Mouse (Mus musculus): ENCODE measurements around the gene Olfr1501.
"Not testable (repeated sequence)": the region's sequence is repeated elsewhere in the genome, so short reads cannot be mapped to it uniquely, and the experiment has no call there.

Gene Olfr1501

DNA sequence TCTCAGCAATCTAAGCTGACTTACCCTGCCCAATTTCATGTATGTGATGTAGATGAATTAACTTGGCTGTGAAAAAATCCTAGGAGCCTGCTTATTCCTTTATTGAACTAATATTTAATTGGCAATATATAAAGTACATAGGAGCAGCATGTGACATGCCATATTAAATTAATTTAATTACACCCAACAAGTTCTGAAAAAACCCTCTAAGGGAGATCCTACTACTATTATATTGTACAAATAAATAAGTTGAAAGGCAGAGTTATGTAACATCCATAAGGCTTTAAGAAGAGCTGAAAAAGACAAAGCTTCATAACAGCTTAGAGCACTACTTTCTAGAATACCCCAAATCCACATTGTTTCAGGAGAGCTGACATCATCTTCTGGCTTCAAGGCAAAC lies at the start of gene Olfr1501:
TSS of gene Olfr1501 (minus strand) at position 101 of the 400 bp plus-strand sequence.
- not testable (repeated sequence) for DNase-seq

DNA sequence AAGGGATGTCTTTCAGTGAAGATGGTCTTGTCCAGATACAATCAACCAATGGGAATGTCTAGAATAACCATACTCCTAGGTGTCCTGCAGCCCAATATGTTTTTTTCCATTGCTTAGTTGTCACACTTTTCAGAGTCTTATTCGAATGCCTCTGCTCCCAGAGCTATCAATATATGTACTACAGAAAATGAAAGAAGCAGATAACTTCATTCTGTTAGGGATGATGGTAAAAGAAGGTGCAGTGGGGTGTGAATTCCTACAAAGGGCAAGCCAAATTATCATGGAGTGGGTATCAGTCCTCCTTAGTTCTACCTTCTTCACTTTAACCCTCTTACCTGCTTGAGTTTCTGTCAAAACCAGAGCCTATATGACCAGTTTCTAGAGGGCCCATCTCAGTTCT lies 47.3 kb upstream of the Olfr1501 start, which contains the start of gene Olfr1504:
TSS of gene Olfr1504 (minus strand) at position 101 of the 400 bp plus-strand sequence.
- DNase-seq: no peak

DNA sequence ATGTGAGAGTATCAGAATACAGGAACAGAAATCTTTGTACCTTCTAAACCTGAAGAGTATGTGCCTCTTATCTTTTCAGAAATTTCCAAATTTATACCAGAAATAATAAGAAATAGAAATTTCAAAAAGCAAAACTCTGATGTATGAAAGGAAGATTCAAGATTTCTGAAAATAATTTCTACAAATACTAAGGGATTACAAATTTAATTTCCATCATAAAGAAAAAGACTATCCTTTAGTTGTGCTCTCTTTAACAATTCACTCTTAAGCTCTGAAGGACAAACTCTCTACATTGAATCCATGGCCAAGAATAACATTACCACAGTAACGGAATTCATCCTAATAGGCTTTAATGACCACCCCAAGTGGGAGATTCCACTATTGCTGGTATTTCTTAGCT lies 11.0 kb upstream of the Olfr1501 start, which contains the start of gene Olfr1502:
TSS of gene Olfr1502 (plus strand) at position 301 of the 400 bp plus-strand sequence.
- no peak for DNase-seq

DNA sequence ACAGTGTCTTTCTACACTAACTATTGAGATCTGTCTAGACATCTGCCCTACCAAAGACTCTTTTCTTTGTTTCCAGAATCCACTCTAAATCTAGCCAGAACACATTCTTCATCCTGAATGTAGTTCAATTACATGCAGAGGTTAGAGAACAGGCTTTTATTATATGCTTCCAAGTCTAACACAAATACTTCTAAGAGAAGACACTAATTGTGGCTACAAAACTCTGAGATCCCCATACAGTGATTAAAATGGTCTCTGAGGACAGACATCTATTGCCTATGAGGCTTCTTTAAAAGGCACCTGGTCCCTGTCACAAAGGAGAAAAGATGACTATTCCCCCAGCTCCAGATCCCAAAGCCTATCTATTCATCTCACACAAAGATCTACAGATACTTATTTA lies 20.1 kb downstream of the Olfr1501 start, which contains the start of gene Olfr1500:
TSS of gene Olfr1500 (minus strand) at position 101 of the 400 bp plus-strand sequence.
- no peak for DNase-seq

DNA sequence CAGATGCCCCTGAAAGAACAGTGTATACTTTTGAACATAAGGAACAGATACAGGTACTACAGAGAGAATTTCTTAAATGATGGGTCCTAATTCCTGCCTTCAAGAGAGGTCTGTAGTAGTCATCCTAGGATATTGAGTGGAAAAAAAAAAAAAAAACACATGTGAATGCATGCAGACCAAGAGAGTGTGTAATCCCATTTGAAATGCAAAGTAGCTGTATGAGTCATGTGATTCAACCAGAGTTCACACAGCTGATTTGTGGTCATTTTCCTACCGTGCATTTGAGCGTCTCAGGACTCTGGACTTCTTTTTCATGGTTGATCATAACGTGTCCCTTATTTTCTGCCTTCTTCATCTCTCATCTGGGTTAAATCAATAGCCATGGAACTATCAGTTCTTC lies 22.0 kb downstream of the Olfr1501 start:
- DNase-seq: no peak

DNA sequence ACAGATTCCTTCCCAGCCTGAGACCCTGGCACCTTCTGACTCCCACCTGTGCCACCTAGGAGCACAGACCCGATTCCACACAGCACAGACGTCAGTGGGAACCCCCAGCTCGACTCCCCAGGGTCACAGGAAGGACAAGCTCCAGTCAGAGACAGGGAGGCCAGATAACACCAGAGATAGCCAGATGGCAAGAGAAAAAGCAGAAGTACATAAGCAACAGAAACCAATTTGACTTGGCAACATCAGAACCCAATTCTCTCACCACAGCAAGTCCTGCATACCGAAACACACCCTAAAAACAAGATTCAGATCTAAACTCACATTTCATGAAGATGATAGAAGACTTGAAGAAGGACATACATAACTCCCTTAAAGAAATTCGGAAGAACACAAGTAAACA lies 29.6 kb downstream of the Olfr1501 start:
- no peak for DNase-seq

DNA sequence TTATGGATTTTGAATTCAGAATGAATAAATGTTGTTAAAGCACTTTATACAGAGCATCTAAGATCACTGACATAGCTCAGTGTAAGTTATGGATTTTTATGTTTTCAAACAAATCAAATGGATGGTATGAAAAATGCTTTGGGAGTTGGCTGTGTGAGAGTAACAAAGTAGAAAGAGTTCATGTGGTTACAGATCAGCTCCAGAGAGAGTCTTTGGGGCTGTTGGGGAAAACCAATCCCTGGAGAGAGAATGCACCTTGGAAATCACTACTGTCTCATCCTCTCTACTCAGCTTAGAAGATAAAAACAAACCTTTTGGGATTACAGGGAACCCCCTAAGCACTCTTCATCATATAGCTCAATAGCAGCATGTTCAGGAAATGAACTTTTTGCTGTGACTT lies 31.1 kb downstream of the Olfr1501 start, which contains the start of gene Olfr1499:
TSS of gene Olfr1499 (minus strand) at position 101 of the 400 bp plus-strand sequence.
- DNase-seq: no peak

DNA sequence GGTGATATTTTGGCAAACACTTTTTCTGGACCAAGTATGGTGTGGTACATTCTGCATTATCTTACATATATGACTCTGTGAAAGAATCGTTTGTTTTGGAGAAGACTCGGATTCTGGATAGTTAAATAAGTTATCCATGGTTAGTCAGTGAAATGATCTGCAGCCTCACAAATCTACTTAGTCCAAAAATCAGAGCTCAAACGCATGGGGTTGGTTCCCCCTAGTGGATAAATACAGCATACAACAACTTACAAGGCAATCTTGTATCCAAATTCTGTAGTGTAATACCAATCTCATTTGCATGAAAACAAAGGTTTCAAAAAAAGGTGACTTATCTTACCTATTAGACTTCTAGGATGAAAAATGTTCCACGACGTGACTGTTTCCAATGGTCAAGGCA lies 31.7 kb downstream of the Olfr1501 start:
- DNase-seq: no peak

DNA sequence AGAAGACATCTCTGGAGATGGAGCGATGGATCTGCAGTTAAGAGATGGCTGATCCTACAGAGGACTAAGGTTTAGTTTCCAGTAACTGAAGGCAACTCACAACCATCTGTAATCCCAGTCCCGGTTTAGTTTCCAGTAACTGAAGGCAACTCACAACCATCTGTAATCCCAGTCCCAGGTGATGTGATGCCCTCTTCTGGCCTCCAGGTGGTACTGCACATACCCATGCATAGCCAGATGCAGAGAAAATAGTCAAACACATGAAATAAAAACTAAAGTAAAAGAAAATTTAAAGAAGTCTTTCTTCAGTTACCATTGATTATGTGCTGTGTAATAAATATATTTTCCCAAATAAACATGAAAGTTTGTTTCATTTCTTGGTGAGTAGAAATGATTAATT lies 37.7 kb downstream of the Olfr1501 start:
- DNase-seq: no peak

DNA sequence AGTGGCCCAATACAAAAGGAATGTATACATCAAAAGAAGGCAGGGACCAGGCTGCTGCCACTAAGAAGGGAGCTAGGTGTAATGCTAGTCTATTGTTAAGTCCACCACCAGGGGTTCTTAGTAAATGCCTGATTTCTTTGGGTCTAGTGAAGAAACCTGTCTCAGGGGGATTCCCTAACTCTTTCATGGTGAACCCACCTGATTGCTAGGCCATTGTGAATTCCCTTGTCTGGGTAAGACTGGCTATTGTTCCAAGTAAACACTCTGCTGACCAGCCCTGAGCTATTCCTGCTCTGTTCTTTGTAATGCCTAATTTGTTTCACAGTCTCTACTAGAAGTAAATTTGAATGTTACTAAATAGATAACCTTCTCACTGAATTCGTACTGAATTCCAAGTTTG lies 45.0 kb downstream of the Olfr1501 start:
- not testable (repeated sequence) for DNase-seq

DNA sequence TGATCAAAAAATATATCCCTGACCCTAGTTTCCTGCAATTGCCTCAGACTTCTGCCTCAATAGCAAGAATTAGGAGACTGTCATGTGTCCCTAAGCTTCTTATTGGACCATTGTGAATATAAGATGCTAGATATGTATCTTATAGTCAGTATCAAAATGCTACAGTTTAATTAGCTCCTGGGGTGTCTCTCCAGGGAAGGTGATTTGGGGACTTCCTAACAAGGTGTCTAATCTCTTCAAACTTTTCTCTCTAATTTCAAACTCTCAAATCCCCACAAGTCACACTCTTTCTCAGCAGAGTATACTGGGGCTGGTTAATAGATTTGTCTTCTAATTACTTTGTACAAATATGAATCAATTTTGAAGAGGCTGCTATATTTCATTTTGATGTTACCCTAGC lies 52.4 kb downstream of the Olfr1501 start, which contains the start of gene Olfr1497:
TSS of gene Olfr1497 (minus strand) at position 101 of the 400 bp plus-strand sequence.
- DNase-seq: no peak
